In the genomic region with DNA sequence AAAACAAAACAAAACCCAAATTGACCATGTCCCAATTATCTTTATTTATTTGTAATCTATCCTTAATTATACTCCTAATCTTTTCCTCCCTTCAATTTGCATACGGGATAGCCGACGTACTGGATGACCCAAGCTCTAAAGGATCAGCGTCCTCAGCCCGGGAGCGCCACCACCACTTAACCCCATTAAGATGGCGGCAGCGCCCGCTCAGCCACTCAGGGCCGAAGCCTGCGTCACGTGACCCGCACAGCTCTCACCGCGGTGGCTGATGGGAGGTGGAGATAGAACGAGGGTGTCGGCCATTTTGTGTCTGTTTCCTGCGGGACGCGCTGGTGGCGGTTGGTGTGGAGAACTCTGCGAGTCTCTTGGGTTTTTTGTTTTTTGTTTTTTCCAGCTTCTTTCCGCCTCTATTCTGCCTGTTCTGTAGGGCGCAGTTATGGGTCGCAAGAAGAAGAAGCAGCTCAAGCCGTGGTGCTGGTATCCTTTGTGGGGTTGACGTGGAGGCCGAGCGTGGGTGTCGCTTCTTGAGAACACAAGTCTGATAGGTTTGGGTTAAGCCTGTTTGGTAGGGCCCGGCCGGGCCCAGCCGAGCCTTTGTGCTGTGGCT, we compare ENCODE assay signal across 1 mouse cellular context.
TF ChIP-seq lines count a peak whose summit lies in the region.

A gene (plus strand): TSS at position 261 of the 607 bp plus-strand sequence.

TF ChIP-seq in CH12.LX, 34 proteins besides CTCF, POLR2A, EP300 and RAD21 (continued from another document):
- TF ChIP-seq UBTF (IDR thresholded peaks at IDR 0.05; ENCODE audit: low read depth, low read length), result no peak
- TF ChIP-seq BHLHE40 (IDR thresholded peaks at IDR 0.05; ENCODE audit: low read depth, low read length), result peak; percentile 90
- no peak for TF ChIP-seq SMC3 (IDR thresholded peaks at IDR 0.05; ENCODE audit: low read depth, low read length)
- TF ChIP-seq MXI1 (IDR thresholded peaks at IDR 0.05; ENCODE audit: low read depth, low read length), result peak; percentile 83; the same call in 1 of the 2 replicates
- TF ChIP-seq USF1 (IDR thresholded peaks at IDR 0.05; ENCODE audit: low read depth, low read length), result peak; percentile 100
- TF ChIP-seq USF2 (conservative IDR thresholded peaks at IDR 0.05; ENCODE audit: low read depth, low read length), result peak; percentile 99
- TF ChIP-seq JUND (conservative IDR thresholded peaks at IDR 0.05; ENCODE audit: low read depth, low read length), result no peak
- peak; percentile 87 for TF ChIP-seq HCFC1 (IDR thresholded peaks at IDR 0.05; ENCODE audit: low read depth, low read length)
- TF ChIP-seq MEF2A (IDR thresholded peaks at IDR 0.05; ENCODE audit: borderline replicate concordance, low read depth, low read length), result peak; percentile 37; the same call in 1 of the 2 replicates
- TF ChIP-seq JUN (IDR thresholded peaks at IDR 0.05; ENCODE audit: insufficient read depth, low read depth, low read length), result no peak
- peak; percentile 95 for TF ChIP-seq ZMIZ1 (IDR thresholded peaks at IDR 0.05; ENCODE audit: low read depth, low read length)
- peak; percentile 91 for TF ChIP-seq MYC (IDR thresholded peaks at IDR 0.05; ENCODE audit: low read depth, low read length)
- 0 out of 2 replicates have a peak, but pooled peaks have one; percentile 38 for TF ChIP-seq CHD2 (IDR thresholded peaks at IDR 0.05; ENCODE audit: low read length)
- TF ChIP-seq PAX5 (IDR thresholded peaks at IDR 0.05; ENCODE audit: low read length), result no peak
- TF ChIP-seq TBP (conservative IDR thresholded peaks at IDR 0.05; ENCODE audit: low read depth, low read length), result peak; percentile 93
- 0 out of 2 replicates have a peak, but pooled peaks have one; percentile 18 for TF ChIP-seq CHD1 (IDR thresholded peaks at IDR 0.05; ENCODE audit: low read depth, low read length)
- TF ChIP-seq GABPA (IDR thresholded peaks at IDR 0.05; ENCODE audit: insufficient replicate concordance, low read depth, low read length), result no peak; the same call in 1 of the 2 replicates
- peak; percentile 74 for TF ChIP-seq IRF4 (IDR thresholded peaks at IDR 0.05; ENCODE audit: low read depth, low read length)
- no peak for TF ChIP-seq MAFK (IDR thresholded peaks at IDR 0.05; ENCODE audit: insufficient replicate concordance, low read length)
